Mouse (Mus musculus) intestine, postnatal 0 days (tissue): ENCODE measurements around the gene Chst8. TPM values are rescaled to one million over a fixed set of nuclear protein-coding genes. Genes with fewer than 3 reads are reported as not detected.
A peak's percentile ranks its signal among the peaks of the same experiment; 100 is the strongest.

ENCODE experiments used
- ATAC-seq: fragments of 200-750 bp; cut with Nextera tagmentation; 2 replicates; pipeline ENCODE4 v1.8.0; 2017; ENCODE audit warnings: mild to moderate bottlenecking, moderate TSS enrichment, moderate library complexity
- H3K27ac ChIP-seq: fragments of 300-500 bp; sonication (generic); 2 replicates; pipeline ENCODE4 v1.5.1; 2014; ENCODE audit warnings: mild to moderate bottlenecking, low read depth, low read length, moderate library complexity
- H3K27me3 ChIP-seq: fragments of 300-500 bp; sonication (generic); replicated peaks from 2 replicates; pipeline ENCODE4 v1.6.1; 2014; ENCODE audit warnings: low read length, mixed read lengths; ENCODE audit not compliant: control insufficient read depth, insufficient read depth
- H3K36me3 ChIP-seq: fragments of 300-500 bp; sonication (generic); 2 replicates; pipeline ENCODE4 v1.6.1; 2014; ENCODE audit warnings: mild to moderate bottlenecking, moderate library complexity; ENCODE audit not compliant: control insufficient read depth, insufficient read depth
- H3K4me1 ChIP-seq: fragments of 300-500 bp; sonication (generic); replicated peaks from 2 replicates; pipeline ENCODE4 v1.6.1; 2014; ENCODE audit warnings: antibody characterized with exemption, low read length, mixed read lengths; ENCODE audit not compliant: control insufficient read depth, insufficient read depth
- H3K4me2 ChIP-seq: fragments of 300-500 bp; sonication (generic); replicated peaks from 2 replicates; pipeline ENCODE4 v1.6.1; 2014; ENCODE audit warnings: low read depth, mild to moderate bottlenecking, moderate library complexity
- H3K4me3 ChIP-seq: fragments of 300-500 bp; sonication (generic); 2 replicates; pipeline ENCODE4 v1.5.1; 2014; ENCODE audit warnings: low read depth, low read length
- H3K9ac ChIP-seq: fragments of 300-500 bp; sonication (generic); 2 replicates; pipeline ENCODE4 v1.6.1; 2014; ENCODE audit warnings: mild to moderate bottlenecking, low read depth, low read length
- H3K9me3 ChIP-seq: fragments of 300-500 bp; sonication (generic); 2 replicates; pipeline ENCODE4 v1.6.1; 2016; ENCODE audit warnings: mixed run types; ENCODE audit not compliant: control insufficient read depth
- CTCF ChIP-seq: sonication (generic); IDR thresholded peaks from 2 replicates; pipeline ENCODE4 v1.5.1; 2016; ENCODE audit warnings: low read depth, mild to moderate bottlenecking, control low read depth, antibody characterized with exemption, moderate library complexity
- WGBS: fragments of 180-500 bp; shearing (Covaris S2); extraction: QIAGEN DNeasy Blood & Tissue Kit; methylation state at CpG from one replicate; pipeline ENCODE4 v1.1.7; 2014; 5-methylcytosine and 5-hydroxymethylcytosine counted together
- polyA plus RNA-seq: library from polyadenylated mRNA; unstranded; fragments of >200 nt; fragmentation: Nextera tagmentation; extraction: Ambion mirVana; gene quantifications from 2 replicates; pipeline ENCODE4 v1.2.1, GENCODE M21; 2015

Chst8 gene
- polyA plus RNA-seq, 1 experiment from 2014 or later, result 2.7 TPM

GRCm38 (mm10) chr7:34630211-34631085 is 182.1 kb downstream of the Chst8 start:
- WGBS, result 1% methylated on average over 30 of the region's 34 CpGs
- H3K4me3 ChIP-seq, result peak overlapping the region; percentile 39
- peak overlapping the region; percentile 45; the same call in 1 of the 2 replicates for H3K9ac ChIP-seq
- H3K27ac ChIP-seq, result 0 out of 2 replicates have a peak overlapping the region, but pooled peaks have one; percentile 2
- 0 out of 2 replicates have a peak, but pooled peaks cover 6% of the 10 kb centered on the region for H3K4me1 ChIP-seq
- H3K9me3 ChIP-seq, result no peaks in the 10 kb centered on the region
- H3K4me2 ChIP-seq, result peak overlapping the region; percentile 70
- H3K27me3 ChIP-seq, result no peaks in the 10 kb centered on the region
- peak; percentile 58 for TF ChIP-seq CTCF
- H3K36me3 ChIP-seq, result no peaks in the 10 kb centered on the region
- ATAC-seq, result peak; percentile 84

- no peak for ATAC-seq
- Histone ChIP-seq H3K27ac (0 out of 2 replicates have a peak overlapping the region, but pooled peaks have one; percentile 2), H3K4me2 (peak overlapping the region; percentile 70), H3K36me3 (no peaks in the 10 kb centered on the region), H3K4me1 (0 out of 2 replicates have a peak, but pooled peaks cover 6% of the 10 kb centered on the region), H3K27me3 (no peaks in the 10 kb centered on the region), H3K9ac (peak overlapping the region; percentile 45; the same call in 1 of the 2 replicates), H3K9me3 (no peaks in the 10 kb centered on the region), H3K4me3 (peak overlapping the region; percentile 39)
- no peak for TF ChIP-seq CTCF
- 55% methylated on average over 8 of the region's 8 CpGs for WGBS
Measured at GRCm38 (mm10) chr7:34629702-34630210, 182.8 kb downstream of the Chst8 start.

Other genes with a start within 250 kb of the Chst8 start
- 6.7 and 6.9 TPM in 2 replicates for gene Kctd15, start 156.0 kb downstream of the Chst8 start, polyA plus RNA-seq
- gene Pepd, start 99.7 kb upstream of the Chst8 start, polyA plus RNA-seq, result 178 and 192 TPM in 2 replicates
- 52.4 and 58.4 TPM in 2 replicates for gene Cebpg, start 243.9 kb upstream of the Chst8 start, polyA plus RNA-seq